Mouse (Mus musculus) CH12.LX (cell line): ENCODE measurements at regions not wholly inside any gene's neighbourhood (a gene's known extent, or its start where the extent isn't known, plus 50 kb on each side); places are given as distances from the start of the nearest gene placed in this dataset.

ENCODE experiments used
- CTCF ChIP-seq, 2 experiments: IDR thresholded peaks in 1 of 2; conservative IDR thresholded peaks in 1 of 2; 2 replicates each; pipeline ENCODE4 v1.5.1; 2011 to 2012; ENCODE audit warnings: low read depth in 2 of 2, low read length in 2 of 2, improper control_type of control experiment in 1 of 2, inconsistent platforms in 1 of 2, mild to moderate bottlenecking in 1 of 2, moderate library complexity in 1 of 2
- EP300 ChIP-seq: IDR thresholded peaks from 2 replicates; pipeline ENCODE4 v1.6.1; 2011; ENCODE audit warnings: low read length, improper control_type of control experiment
- IRF4 ChIP-seq: IDR thresholded peaks from 2 replicates; pipeline ENCODE4 v1.6.1; 2014; ENCODE audit warnings: low read depth, mild to moderate bottlenecking, inconsistent platforms, low read length, improper control_type of control experiment
- MAFK ChIP-seq: IDR thresholded peaks from 2 replicates; pipeline ENCODE4 v1.6.1; 2011; ENCODE audit warnings: low read length, improper control_type of control experiment; ENCODE audit not compliant: insufficient replicate concordance
- NRF1 ChIP-seq: IDR thresholded peaks from 2 replicates; pipeline ENCODE4 v1.6.1; 2014; ENCODE audit warnings: low read depth, mild to moderate bottlenecking, inconsistent platforms, low read length, improper control_type of control experiment, moderate library complexity
- POLR2AphosphoS2 ChIP-seq: IDR thresholded peaks from 2 replicates; pipeline ENCODE4 v1.6.1; 2011; ENCODE audit warnings: low read depth, low read length, improper control_type of control experiment
- SIN3A ChIP-seq: IDR thresholded peaks from 2 replicates; pipeline ENCODE4 v1.6.1; 2012; ENCODE audit warnings: low read length, improper control_type of control experiment, inconsistent platforms
- USF1 ChIP-seq: IDR thresholded peaks from 2 replicates; pipeline ENCODE4 v1.6.1; 2014; ENCODE audit warnings: low read depth, mild to moderate bottlenecking, inconsistent platforms, low read length, improper control_type of control experiment
- ZNF384 ChIP-seq: IDR thresholded peaks from 2 replicates; pipeline ENCODE4 v1.6.1; 2012; ENCODE audit warnings: low read depth, low read length, improper control_type of control experiment, inconsistent platforms

DNA sequence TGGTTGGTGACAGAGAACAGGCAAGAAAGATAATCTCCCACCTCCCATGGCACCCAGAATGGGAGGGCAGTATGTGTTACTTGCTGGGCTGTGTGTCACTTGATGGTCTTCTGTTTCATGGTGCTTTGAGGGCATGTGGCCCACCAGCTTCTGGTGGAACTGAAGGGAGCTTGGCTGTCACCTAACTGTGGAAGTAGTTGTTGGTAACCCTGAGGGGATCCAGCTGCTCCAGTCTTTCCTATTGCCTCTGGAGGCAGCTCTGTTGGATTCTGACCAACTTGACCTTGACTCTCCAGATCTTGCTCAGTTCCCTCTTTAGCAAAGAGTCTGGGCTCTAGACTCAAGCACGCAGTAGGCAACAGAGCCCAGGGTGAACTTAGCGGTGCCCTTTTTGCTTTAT is 162.2 kb downstream of the Nmur2 start:
- TF ChIP-seq ZNF384: no peak
- TF ChIP-seq CTCF (conservative IDR thresholded peaks at IDR 0.05 in 1 of 2, IDR thresholded peaks at IDR 0.05 in 1 of 2; ENCODE audit: low read depth in 2 of 2, low read length in 2 of 2): no peak
- no peak for TF ChIP-seq SIN3A
- no peak for TF ChIP-seq EP300
- TF ChIP-seq NRF1: no peak
- TF ChIP-seq USF1: no peak
- TF ChIP-seq MAFK: no peak
- TF ChIP-seq IRF4: no peak
- no peak for TF ChIP-seq POLR2AphosphoS2
